Mouse (Mus musculus): Measurements from ENCODE around the gene Gmnc.
A peak's percentile ranks its signal among the peaks of the same experiment; 100 is the strongest.

The Gmnc gene

GRCm38 (mm10) chr16:26991477-26992300 is at the start of gene Gmnc:
Gmnc (minus strand) TSS chr16:26991652.
- DNase-seq: no peak

GRCm38 (mm10) chr16:27027281-27027680 is 35.8 kb upstream of the Gmnc start:
- DNase-seq: no peak

GRCm38 (mm10) chr16:27026226-27026625 is 34.8 kb upstream of the Gmnc start:
- DNase-seq: no peak

- no peak for DNase-seq
Measured at GRCm38 (mm10) chr16:27022746-27023145, 31.3 kb upstream of the Gmnc start.

GRCm38 (mm10) chr16:27017309-27017708 is 25.9 kb upstream of the Gmnc start:
- no peak for DNase-seq

GRCm38 (mm10) chr16:27002714-27003113 is 11.3 kb upstream of the Gmnc start:
- no peak for DNase-seq

GRCm38 (mm10) chr16:26999563-26999962 is 8.1 kb upstream of the Gmnc start:
- DNase-seq: no peak

- no peak for DNase-seq
Measured at GRCm38 (mm10) chr16:26989415-26990315, 1.8 kb downstream of the Gmnc start.

- no peak for DNase-seq
Measured at GRCm38 (mm10) chr16:26988188-26988587, 3.3 kb downstream of the Gmnc start.

GRCm38 (mm10) chr16:26985796-26986195 is 5.7 kb downstream of the Gmnc start:
- no peak for DNase-seq

- no peak for DNase-seq
Measured at GRCm38 (mm10) chr16:26982112-26982511, 9.3 kb downstream of the Gmnc start.

GRCm38 (mm10) chr16:26967967-26968366 is 23.5 kb downstream of the Gmnc start:
- DNase-seq: peak; percentile 8

GRCm38 (mm10) chr16:26966830-26967229 is 24.6 kb downstream of the Gmnc start:
- no peak for DNase-seq

- DNase-seq: no peak
Measured at GRCm38 (mm10) chr16:26961971-26962370, 29.5 kb downstream of the Gmnc start.

GRCm38 (mm10) chr16:26951601-26952000 is 39.9 kb downstream of the Gmnc start:
- DNase-seq: no peak

GRCm38 (mm10) chr16:26950209-26950608 is 41.2 kb downstream of the Gmnc start:
- no peak for DNase-seq

- DNase-seq: peak; percentile 2
Measured at GRCm38 (mm10) chr16:26903968-26904367, 87.5 kb downstream of the Gmnc start.

- peak; percentile 10 for DNase-seq
Measured at GRCm38 (mm10) chr16:26901471-26901870, 90.0 kb downstream of the Gmnc start.

- no peak for DNase-seq
Measured at GRCm38 (mm10) chr16:26886337-26886736, 105.1 kb downstream of the Gmnc start.

- no peak for DNase-seq
Measured at GRCm38 (mm10) chr16:26876885-26877284, 114.6 kb downstream of the Gmnc start.
